Mouse (Mus musculus) bone marrow macrophage, adult 2 months (primary cell): ENCODE data around the gene Hddc3. TPM values are rescaled to one million over a fixed set of nuclear protein-coding genes. Genes with fewer than 3 reads are reported as not detected.

Experiments used
- H3K27ac ChIP-seq: 2 replicates; pipeline ENCODE4 v1.5.1; 2012; ENCODE audit warnings: low read depth, low read length; ENCODE audit not compliant: insufficient read depth
- H3K4me1 ChIP-seq: 2 replicates; pipeline ENCODE4 v1.6.1; 2012; ENCODE audit warnings: low read length; ENCODE audit not compliant: control insufficient read depth, insufficient read depth
- H3K4me3 ChIP-seq: 2 replicates; pipeline ENCODE4 v1.5.1; 2012; ENCODE audit warnings: mild to moderate bottlenecking, low read length, moderate library complexity; ENCODE audit not compliant: insufficient read depth
- CTCF ChIP-seq: IDR thresholded peaks from 2 replicates; pipeline ENCODE4 v1.5.1; 2012; ENCODE audit warnings: low read depth, mild to moderate bottlenecking, low read length, moderate library complexity
- POLR2A ChIP-seq: IDR thresholded peaks from 2 replicates; pipeline ENCODE4 v1.6.1; 2012; ENCODE audit warnings: mild to moderate bottlenecking, low read depth, low read length, borderline replicate concordance
- polyA plus RNA-seq: library from polyadenylated mRNA; stranded (reverse); fragments of >200 nt; gene quantifications from 2 replicates; pipeline ENCODE4 v1.2.4, GENCODE M21; 2012; ENCODE audit not compliant: missing spikeins, insufficient read depth, insufficient read length

Gene Hddc3
- polyA plus RNA-seq, 1 experiment, result 7.5 TPM

GRCm38 (mm10) chr7:80375376-80376039 lies 32.6 kb downstream of the Hddc3 start:
- H3K27ac ChIP-seq, result no peak overlapping the region
- peaks cover 30% of the 10 kb centered on the region for H3K4me1 ChIP-seq
- no peak overlapping the region for H3K4me3 ChIP-seq
- TF ChIP-seq POLR2A (no peak), CTCF (no peak)

- Histone ChIP-seq H3K4me1 (peaks cover 30% of the 10 kb centered on the region), H3K4me3 (no peak overlapping the region), H3K27ac (no peak overlapping the region)
- no peak for TF ChIP-seq POLR2A
- no peak for TF ChIP-seq CTCF
Observed at GRCm38 (mm10) chr7:80376192-80376591, 33.3 kb downstream of the Hddc3 start.

GRCm38 (mm10) chr7:80377471-80377870 lies 34.6 kb downstream of the Hddc3 start:
- Histone ChIP-seq H3K4me3 (no peak overlapping the region), H3K27ac (no peak overlapping the region), H3K4me1 (peaks cover 30% of the 10 kb centered on the region)
- TF ChIP-seq CTCF, result peak; percentile 81
- TF ChIP-seq POLR2A, result no peak

- H3K27ac ChIP-seq, result no peak overlapping the region
- no peak overlapping the region for H3K4me3 ChIP-seq
- H3K4me1 ChIP-seq, result peaks cover 19% of the 10 kb centered on the region
- no peak for TF ChIP-seq POLR2A
- TF ChIP-seq CTCF, result peak; percentile 42
Observed at GRCm38 (mm10) chr7:80379531-80379930, 36.6 kb downstream of the Hddc3 start.

- TF ChIP-seq POLR2A (no peak), CTCF (no peak)
- Histone ChIP-seq H3K27ac (no peak overlapping the region), H3K4me1 (peaks cover 7% of the 10 kb centered on the region), H3K4me3 (no peak overlapping the region)
Observed at GRCm38 (mm10) chr7:80382919-80383318, 40.0 kb downstream of the Hddc3 start.

GRCm38 (mm10) chr7:80386235-80386930 lies 43.5 kb downstream of the Hddc3 start:
- peaks cover 10% of the 10 kb centered on the region for H3K4me1 ChIP-seq
- no peak for TF ChIP-seq POLR2A
- TF ChIP-seq CTCF, result peak; percentile 91
- peak overlapping the region; percentile 99 for H3K27ac ChIP-seq
- H3K4me3 ChIP-seq, result peak overlapping the region; percentile 92

- Histone ChIP-seq H3K4me1 (peaks cover 10% of the 10 kb centered on the region), H3K4me3 (peak overlapping the region; percentile 92), H3K27ac (peak overlapping the region; percentile 99)
- TF ChIP-seq CTCF (no peak; the same call in 1 of the 2 replicates), POLR2A (no peak)
Observed at GRCm38 (mm10) chr7:80387033-80387632, 44.2 kb downstream of the Hddc3 start.

- TF ChIP-seq POLR2A, result no peak
- TF ChIP-seq CTCF, result 0 out of 2 replicates have a peak, but pooled peaks have one; percentile 6
Observed at GRCm38 (mm10) chr7:80387633-80388543, 45.0 kb downstream of the Hddc3 start, which contains the start of gene Fes. TSS of gene Fes (minus strand) at chr7:80387946.

GRCm38 (mm10) chr7:80392119-80392518 lies 49.2 kb downstream of the Hddc3 start:
- H3K4me3 ChIP-seq, result no peak overlapping the region

More at GRCm38 (mm10) chr7:80387633-80388543, 45.0 kb downstream of the Hddc3 start, which contains the start of gene Fes:
- peak within 1 kb of the TSS; percentile 92 for H3K4me3 ChIP-seq
- H3K4me1 ChIP-seq, result peaks cover 10% of the 10 kb centered on the region
- peak within 1 kb of the TSS; percentile 99 for H3K27ac ChIP-seq

More at GRCm38 (mm10) chr7:80392119-80392518, 49.2 kb downstream of the Hddc3 start:
- Histone ChIP-seq H3K4me1 (peaks cover 3% of the 10 kb centered on the region; the same call in 1 of the 2 replicates), H3K27ac (no peak overlapping the region)
- TF ChIP-seq CTCF (no peak), POLR2A (no peak)
